Mouse (Mus musculus): ENCODE measurements around the gene Mospd3. TPM values are rescaled to one million over a fixed set of nuclear protein-coding genes. Genes with fewer than 3 reads are reported as not detected.

Mospd3 gene
- polyA plus RNA-seq, 1 experiment from 2014 or later: 30.4 TPM

- 0 out of 2 replicates have a peak, but pooled peaks have one; percentile 0 for ATAC-seq (ENCODE audit: low read depth)
- Histone ChIP-seq H3K9me3 (ENCODE audit: control insufficient read depth, low read length) (no peaks in the 10 kb centered on the region), H3K27me3 (ENCODE audit: control insufficient read depth, insufficient read depth, low read depth, low read length) (no peaks in the 10 kb centered on the region), H3K4me3 (ENCODE audit: low read length) (peak overlapping the region; percentile 48), H3K9ac (ENCODE audit: low read length) (peak overlapping the region; percentile 67), H3K4me2 (ENCODE audit: low read depth, low read length) (peak overlapping the region; percentile 61), H3K27ac (ENCODE audit: low read length) (peak overlapping the region; percentile 96), H3K4me1 (replicated peaks; ENCODE audit: control insufficient read depth, insufficient read depth, low read length) (peaks cover 36% of the 10 kb centered on the region), H3K36me3 (ENCODE audit: control insufficient read depth, insufficient read depth, low read length) (no peaks in the 10 kb centered on the region; the same call in 1 of the 2 replicates)
- 44% methylated on average over 4 of the region's 4 CpGs for WGBS
These were observed 9.2 kb upstream of the Mospd3 start for GRCm38 (mm10) chr5:137610056-137610455.

GRCm38 (mm10) chr5:137609292-137609691 lies 8.4 kb upstream of the Mospd3 start:
- Histone ChIP-seq H3K36me3 (ENCODE audit: control insufficient read depth, insufficient read depth, low read length) (no peaks in the 10 kb centered on the region; the same call in 1 of the 2 replicates), H3K9ac (ENCODE audit: low read length) (peak overlapping the region; percentile 53), H3K27me3 (ENCODE audit: control insufficient read depth, insufficient read depth, low read depth, low read length) (no peaks in the 10 kb centered on the region), H3K4me1 (replicated peaks; ENCODE audit: control insufficient read depth, insufficient read depth, low read length) (peaks cover 36% of the 10 kb centered on the region), H3K4me2 (ENCODE audit: low read depth, low read length) (peak overlapping the region; percentile 61), H3K27ac (ENCODE audit: low read length) (no peak overlapping the region), H3K4me3 (ENCODE audit: low read length) (no peak overlapping the region; the same call in 1 of the 2 replicates), H3K9me3 (ENCODE audit: control insufficient read depth, low read length) (no peaks in the 10 kb centered on the region)
- ATAC-seq (ENCODE audit: low read depth): no peak
- WGBS: 68% methylated on average over 3 of the region's 3 CpGs

- Histone ChIP-seq H3K9ac (ENCODE audit: low read length) (peak overlapping the region; percentile 53), H3K4me3 (ENCODE audit: low read length) (peak overlapping the region; percentile 26), H3K9me3 (ENCODE audit: control insufficient read depth, low read length) (no peaks in the 10 kb centered on the region), H3K27me3 (ENCODE audit: control insufficient read depth, insufficient read depth, low read depth, low read length) (no peaks in the 10 kb centered on the region), H3K4me1 (replicated peaks; ENCODE audit: control insufficient read depth, insufficient read depth, low read length) (peaks cover 36% of the 10 kb centered on the region), H3K27ac (ENCODE audit: low read length) (no peak overlapping the region), H3K36me3 (ENCODE audit: control insufficient read depth, insufficient read depth, low read length) (no peaks in the 10 kb centered on the region; the same call in 1 of the 2 replicates), H3K4me2 (ENCODE audit: low read depth, low read length) (peak overlapping the region; percentile 41)
- no peak for ATAC-seq (ENCODE audit: low read depth)
- WGBS: 19% methylated on average over 23 of the region's 23 CpGs
These were observed 7.9 kb upstream of the Mospd3 start for GRCm38 (mm10) chr5:137608654-137609190.

GRCm38 (mm10) chr5:137607860-137608653 lies 7.2 kb upstream of the Mospd3 start:
- H3K4me1 ChIP-seq (replicated peaks; ENCODE audit: control insufficient read depth, insufficient read depth, low read length): peaks cover 36% of the 10 kb centered on the region
- 23% methylated on average over 26 of the region's 26 CpGs for WGBS
- H3K27ac ChIP-seq (ENCODE audit: low read length): no peak overlapping the region
- H3K36me3 ChIP-seq (ENCODE audit: control insufficient read depth, insufficient read depth, low read length): no peaks in the 10 kb centered on the region; the same call in 1 of the 2 replicates
- ATAC-seq (ENCODE audit: low read depth): no peak; the same call in 1 of the 2 replicates
- no peaks in the 10 kb centered on the region for H3K27me3 ChIP-seq (ENCODE audit: control insufficient read depth, insufficient read depth, low read depth, low read length)
- no peaks in the 10 kb centered on the region for H3K9me3 ChIP-seq (ENCODE audit: control insufficient read depth, low read length)
- H3K9ac ChIP-seq (ENCODE audit: low read length): peak overlapping the region; percentile 53
- H3K4me2 ChIP-seq (ENCODE audit: low read depth, low read length): peak overlapping the region; percentile 41
- peak overlapping the region; percentile 26 for H3K4me3 ChIP-seq (ENCODE audit: low read length)

- H3K27me3 ChIP-seq (ENCODE audit: control insufficient read depth, insufficient read depth, low read depth, low read length): no peaks in the 10 kb centered on the region
- H3K4me2 ChIP-seq (ENCODE audit: low read depth, low read length): peak overlapping the region; percentile 77
- peak overlapping the region; percentile 78 for H3K4me3 ChIP-seq (ENCODE audit: low read length)
- 1% methylated on average over 22 of the region's 22 CpGs for WGBS
- peak overlapping the region; percentile 79 for H3K27ac ChIP-seq (ENCODE audit: low read length)
- H3K36me3 ChIP-seq (ENCODE audit: control insufficient read depth, insufficient read depth, low read length): no peaks in the 10 kb centered on the region
- no peaks in the 10 kb centered on the region for H3K9me3 ChIP-seq (ENCODE audit: control insufficient read depth, low read length)
- ATAC-seq (ENCODE audit: low read depth): no peak
- peaks cover 19% of the 10 kb centered on the region for H3K4me1 ChIP-seq (replicated peaks; ENCODE audit: control insufficient read depth, insufficient read depth, low read length)
- H3K9ac ChIP-seq (ENCODE audit: low read length): peak overlapping the region; percentile 73
These were observed 489 bp upstream of the Mospd3 start for GRCm38 (mm10) chr5:137601365-137601729.

- peaks cover 19% of the 10 kb centered on the region for H3K4me1 ChIP-seq (replicated peaks; ENCODE audit: control insufficient read depth, insufficient read depth, low read length)
- H3K4me3 ChIP-seq (ENCODE audit: low read length): peak overlapping the region; percentile 78
- H3K9me3 ChIP-seq (ENCODE audit: control insufficient read depth, low read length): no peaks in the 10 kb centered on the region
- under 1% methylated on average over 19 of the region's 19 CpGs for WGBS
- peak overlapping the region; percentile 93 for H3K9ac ChIP-seq (ENCODE audit: low read length)
- H3K36me3 ChIP-seq (ENCODE audit: control insufficient read depth, insufficient read depth, low read length): no peaks in the 10 kb centered on the region
- peak; percentile 6 for ATAC-seq (ENCODE audit: low read depth)
- H3K27me3 ChIP-seq (ENCODE audit: control insufficient read depth, insufficient read depth, low read depth, low read length): no peaks in the 10 kb centered on the region
- H3K4me2 ChIP-seq (ENCODE audit: low read depth, low read length): peak overlapping the region; percentile 95
- peak overlapping the region; percentile 37; the same call in 1 of the 2 replicates for H3K27ac ChIP-seq (ENCODE audit: low read length)
These were observed 608 bp downstream of the Mospd3 start for GRCm38 (mm10) chr5:137600281-137600618.

- Histone ChIP-seq H3K4me1 (replicated peaks; ENCODE audit: control insufficient read depth, insufficient read depth, low read length) (peaks cover 19% of the 10 kb centered on the region), H3K4me3 (ENCODE audit: low read length) (peak overlapping the region; percentile 78), H3K27me3 (ENCODE audit: control insufficient read depth, insufficient read depth, low read depth, low read length) (no peaks in the 10 kb centered on the region), H3K27ac (ENCODE audit: low read length) (0 out of 2 replicates have a peak overlapping the region, but pooled peaks have one; percentile 37), H3K4me2 (ENCODE audit: low read depth, low read length) (peak overlapping the region; percentile 95), H3K9me3 (ENCODE audit: control insufficient read depth, low read length) (no peaks in the 10 kb centered on the region), H3K9ac (ENCODE audit: low read length) (peak overlapping the region; percentile 93), H3K36me3 (ENCODE audit: control insufficient read depth, insufficient read depth, low read length) (no peaks in the 10 kb centered on the region)
- no peak for ATAC-seq (ENCODE audit: low read depth)
- WGBS: 50% methylated on average over 9 of the region's 9 CpGs
These were observed 1.3 kb downstream of the Mospd3 start for GRCm38 (mm10) chr5:137599600-137599999.

GRCm38 (mm10) chr5:137598100-137598826 lies 2.6 kb downstream of the Mospd3 start:
- Histone ChIP-seq H3K4me3 (ENCODE audit: low read length) (no peak overlapping the region), H3K4me1 (replicated peaks; ENCODE audit: control insufficient read depth, insufficient read depth, low read length) (peaks cover 19% of the 10 kb centered on the region), H3K36me3 (ENCODE audit: control insufficient read depth, insufficient read depth, low read length) (no peaks in the 10 kb centered on the region), H3K9me3 (ENCODE audit: control insufficient read depth, low read length) (no peaks in the 10 kb centered on the region), H3K27me3 (ENCODE audit: control insufficient read depth, insufficient read depth, low read depth, low read length) (no peaks in the 10 kb centered on the region), H3K4me2 (ENCODE audit: low read depth, low read length) (no peak overlapping the region), H3K27ac (ENCODE audit: low read length) (no peak overlapping the region), H3K9ac (ENCODE audit: low read length) (no peak overlapping the region)
- WGBS: 69% methylated on average over 2 of the region's 2 CpGs
- no peak for ATAC-seq (ENCODE audit: low read depth)

GRCm38 (mm10) chr5:137597625-137598024 lies 3.2 kb downstream of the Mospd3 start:
- Histone ChIP-seq H3K4me1 (replicated peaks; ENCODE audit: control insufficient read depth, insufficient read depth, low read length) (peaks cover 17% of the 10 kb centered on the region), H3K9ac (ENCODE audit: low read length) (no peak overlapping the region), H3K27me3 (ENCODE audit: control insufficient read depth, insufficient read depth, low read depth, low read length) (no peaks in the 10 kb centered on the region), H3K36me3 (ENCODE audit: control insufficient read depth, insufficient read depth, low read length) (no peaks in the 10 kb centered on the region), H3K4me2 (ENCODE audit: low read depth, low read length) (no peak overlapping the region), H3K9me3 (ENCODE audit: control insufficient read depth, low read length) (no peaks in the 10 kb centered on the region), H3K27ac (ENCODE audit: low read length) (no peak overlapping the region), H3K4me3 (ENCODE audit: low read length) (no peak overlapping the region)
- no peak for ATAC-seq (ENCODE audit: low read depth)
- WGBS: 88% methylated on average over 6 of the region's 6 CpGs

Measured in lung, embryonic 16.5 days (tissue).